Mouse (Mus musculus) adrenal gland, adult 18-20 months (tissue): ENCODE measurements around the gene Trpm2. TPM values are rescaled to one million over a fixed set of nuclear protein-coding genes. Genes with fewer than 3 reads are reported as not detected.
"Not testable (repeated sequence)": the region's sequence is repeated elsewhere in the genome, so short reads cannot be mapped to it uniquely, and the experiment has no call there.

Experiments
- DNase-seq, 2 experiments: peaks; one replicate each; pipeline ENCODE4 v3.0.0; 2021 to 2022; ENCODE audit warnings: low spot score in 2 of 2
- long read RNA-seq, 2 experiments: library from polyadenylated mRNA; stranded (forward); transcript quantifications; one replicate each; pipeline ENCODE4 v2.0.0; 2021
- total RNA-seq, 2 experiments: library from RNA; stranded (reverse); gene quantifications; 1 replicate in 1 of 2; 2 replicates in 1 of 2; pipeline ENCODE4 v1.2.3; 2021

Gene Trpm2
- total RNA-seq: 1 to 10 TPM; 5.2 to 5.9 TPM
- long read RNA-seq, experiment 1, full-length matches to known transcripts: 2 of 2 reads
- long read RNA-seq, experiment 1, partial matches to known transcripts: 0 of 2 reads
- long read RNA-seq, experiment 1, other reads (novel, unspliced or antisense): 0 of 2 reads
- long read RNA-seq, experiment 2, partial matches to known transcripts: 1 of 1 reads
- long read RNA-seq, experiment 2, other reads (novel, unspliced or antisense): 0 of 1 reads

DNA sequence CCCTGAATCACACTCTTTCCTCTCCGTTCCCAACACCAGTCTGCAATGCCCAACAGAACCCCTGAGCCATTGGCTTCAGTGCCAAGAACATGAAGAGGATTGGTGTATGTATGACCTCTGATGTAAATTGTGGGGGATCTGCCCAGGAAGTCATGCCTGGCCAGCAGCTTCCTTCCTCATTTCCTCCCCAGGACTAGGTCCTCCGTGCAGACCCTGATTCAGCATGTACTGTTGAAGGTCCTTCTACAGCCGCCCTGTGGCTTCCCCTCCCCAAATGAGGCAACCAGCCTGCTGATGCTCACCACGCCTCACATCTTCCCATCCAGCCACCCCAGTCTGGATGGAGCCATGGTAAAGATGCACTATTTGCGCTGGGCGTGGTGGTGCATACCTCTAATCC is at the start of gene Trpm2:
Gene Trpm2 (minus strand): TSS at position 83 of the 400 bp plus-strand sequence.
- DNase-seq: no peak

DNA sequence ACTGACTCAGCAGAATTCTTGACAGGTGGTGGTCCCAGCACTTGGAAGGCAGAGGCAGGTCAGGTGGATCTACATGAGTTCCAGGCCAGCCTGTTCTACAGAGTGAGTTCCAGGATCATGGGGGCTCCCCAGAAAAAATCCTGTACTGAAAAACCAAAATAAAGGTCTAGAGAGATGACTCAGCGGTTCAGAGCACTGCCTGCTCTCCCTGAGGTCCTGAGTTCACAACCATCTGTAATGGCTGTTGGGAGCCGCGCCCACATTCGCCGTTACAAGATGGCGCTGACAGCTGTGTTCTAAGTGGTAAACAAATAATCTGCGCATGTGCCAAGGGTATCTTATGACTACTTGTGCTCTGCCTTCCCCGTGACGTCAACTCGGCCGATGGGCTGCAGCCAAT is 49.6 kb upstream of the Trpm2 start:
- not testable (repeated sequence) for DNase-seq

DNA sequence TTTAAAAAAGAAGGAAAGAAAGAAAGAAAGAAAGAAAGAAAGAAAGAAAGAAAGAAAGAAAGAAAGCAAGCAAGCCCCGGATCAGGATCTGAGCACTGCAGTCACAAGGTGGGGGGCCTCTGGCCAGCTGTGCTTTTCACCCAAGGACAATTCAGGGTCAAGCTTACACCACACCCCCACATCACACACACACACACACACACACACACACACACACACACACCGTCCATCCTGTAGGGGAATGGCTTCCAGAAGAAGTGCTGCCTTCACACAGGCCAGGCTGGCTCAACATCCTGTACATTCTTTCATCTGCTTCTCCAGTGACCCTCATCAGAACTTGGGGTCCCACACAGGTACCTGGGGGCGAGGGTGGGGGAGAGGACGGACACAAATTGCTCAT is 48.9 kb upstream of the Trpm2 start:
- no peak for DNase-seq

DNA sequence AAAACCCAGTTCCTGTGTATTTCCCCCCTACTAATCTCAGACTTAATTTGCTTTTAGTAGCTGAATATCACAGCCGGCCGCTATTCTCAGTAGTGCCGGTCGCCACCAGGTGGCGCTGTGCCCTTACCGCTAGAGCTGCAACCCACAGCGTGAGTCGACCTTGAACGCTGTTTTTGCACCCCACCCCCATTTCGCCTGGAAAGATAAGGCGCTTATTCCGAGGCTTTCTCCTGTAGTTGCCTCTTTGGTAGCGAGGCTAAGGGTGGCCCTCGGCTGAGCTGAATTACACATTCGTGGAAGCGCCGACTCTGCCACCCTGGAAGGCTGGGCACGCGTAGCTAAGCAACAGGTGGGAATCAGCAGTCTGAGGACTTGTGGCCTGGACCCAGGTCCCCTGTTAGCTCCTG is 48.4 kb upstream of the Trpm2 start:
- DNase-seq: peak; percentile 76 to 78

DNA sequence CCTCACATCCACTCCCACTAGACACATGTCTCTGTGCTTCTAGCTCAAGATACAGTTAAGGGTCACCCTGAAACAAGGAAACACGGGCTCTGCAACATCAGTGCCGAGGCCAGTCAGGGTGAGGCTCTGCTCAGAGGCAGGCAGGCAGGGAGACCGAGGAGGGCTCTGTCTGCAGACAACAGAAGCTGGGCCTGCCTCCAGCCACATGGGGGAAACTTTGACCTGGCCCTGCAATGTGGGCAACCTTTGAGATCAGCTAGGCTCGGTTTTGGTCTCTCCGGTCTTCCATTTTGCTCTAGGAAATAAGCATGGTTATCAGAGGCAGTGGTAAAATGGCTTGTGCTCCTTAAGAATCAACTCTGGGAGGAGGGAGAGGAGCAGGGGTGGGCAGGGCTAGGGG is 46.0 kb upstream of the Trpm2 start:
- no peak for DNase-seq

DNA sequence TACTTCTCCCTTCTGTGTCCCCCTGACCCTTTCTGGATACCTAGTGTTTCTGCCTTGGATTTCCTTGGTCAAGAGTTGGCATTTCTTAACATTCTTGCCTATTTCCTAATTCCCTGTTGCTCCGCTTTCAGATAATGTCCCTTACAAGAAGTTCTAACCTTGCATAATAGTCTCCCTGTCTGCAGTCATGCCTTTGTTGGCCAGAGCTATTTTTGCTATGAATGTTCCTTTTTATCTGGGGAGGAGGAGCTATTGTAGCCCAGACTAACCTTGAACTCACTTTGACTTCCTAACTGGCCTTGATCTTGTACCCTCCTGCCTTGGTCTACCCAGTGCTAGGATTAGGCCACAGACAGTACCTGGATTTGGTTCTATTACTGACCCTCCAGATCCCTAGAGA is 45.1 kb upstream of the Trpm2 start:
- DNase-seq: no peak

DNA sequence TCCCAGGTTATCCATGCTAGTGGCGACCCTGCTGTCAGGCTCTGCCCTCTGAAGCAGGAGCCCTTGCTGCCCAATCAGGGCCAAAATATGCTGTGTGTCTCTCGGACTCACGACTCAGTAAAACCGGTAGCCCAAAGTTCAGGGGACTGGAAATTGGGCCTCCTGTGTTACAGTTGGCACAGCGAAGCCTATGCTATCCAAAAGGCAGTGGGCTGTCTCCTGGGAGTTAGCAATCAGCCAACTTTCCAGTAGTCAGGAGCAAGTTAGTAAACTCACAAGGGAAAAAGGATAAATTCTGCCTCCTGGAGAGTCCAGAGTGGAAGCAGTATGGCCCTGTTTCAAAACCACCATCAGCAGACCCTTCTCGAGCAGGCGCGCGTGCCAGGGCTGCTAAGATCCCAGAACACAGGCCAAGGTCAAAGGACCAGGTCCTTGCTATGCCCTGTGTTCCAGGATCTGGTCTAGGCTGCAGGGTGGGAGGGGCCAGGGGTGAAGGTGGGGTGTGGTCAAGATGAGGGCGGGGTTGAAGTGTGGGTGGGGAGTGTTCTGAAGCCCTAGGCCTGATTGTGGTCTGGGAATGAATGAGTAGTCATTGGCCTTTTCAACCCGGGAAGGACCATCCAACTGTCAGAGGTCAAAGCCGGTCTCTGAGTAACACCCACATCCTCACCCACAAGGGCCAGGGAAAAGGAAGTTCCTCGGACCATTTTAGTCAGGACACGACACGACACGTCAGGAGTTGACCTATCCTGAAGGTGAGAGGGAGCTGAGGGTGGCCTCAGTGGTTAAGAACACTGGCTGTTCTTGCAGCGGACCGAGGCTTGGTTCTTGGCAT is 42.5 kb upstream of the Trpm2 start:
- DNase-seq: no peak

DNA sequence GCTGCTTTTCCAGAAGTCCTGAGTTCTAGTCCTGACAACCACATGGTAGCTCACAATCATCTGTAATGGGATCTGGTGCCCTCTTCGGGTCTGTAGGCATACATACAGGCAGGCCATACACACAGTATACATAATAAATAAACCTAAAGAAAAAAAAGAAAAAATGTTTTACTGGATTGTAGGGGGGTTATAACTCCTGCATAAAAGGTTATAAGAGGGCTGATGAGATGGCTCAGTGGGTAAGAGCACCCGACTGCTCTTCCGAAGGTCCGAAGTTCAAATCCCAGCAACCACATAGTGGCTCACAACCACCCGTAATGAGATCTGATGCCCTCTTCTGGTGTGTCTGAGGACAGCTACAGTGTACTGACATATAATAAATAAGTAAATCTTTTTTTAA is 40.8 kb upstream of the Trpm2 start:
- not testable (repeated sequence) for DNase-seq

DNA sequence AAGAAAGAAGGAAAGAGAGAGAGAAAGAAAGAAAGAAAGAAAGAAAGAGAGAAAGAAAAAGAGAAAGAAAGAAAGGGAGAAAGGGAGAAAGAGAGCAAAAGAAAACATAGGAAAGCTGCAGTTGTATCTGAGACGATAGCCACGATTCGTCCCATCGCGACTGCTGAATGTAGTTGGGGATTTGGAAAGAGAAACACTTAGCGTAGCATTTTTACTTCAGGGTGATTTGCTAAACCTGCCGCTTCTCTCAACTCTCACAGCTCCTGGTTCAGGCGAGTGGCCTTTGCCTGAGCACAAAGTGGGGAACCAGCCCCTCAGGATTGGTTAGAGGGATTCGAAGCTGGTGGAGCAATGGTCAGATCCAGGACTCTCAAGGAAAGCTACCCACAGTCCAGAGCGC is 40.0 kb upstream of the Trpm2 start:
- no peak for DNase-seq

DNA sequence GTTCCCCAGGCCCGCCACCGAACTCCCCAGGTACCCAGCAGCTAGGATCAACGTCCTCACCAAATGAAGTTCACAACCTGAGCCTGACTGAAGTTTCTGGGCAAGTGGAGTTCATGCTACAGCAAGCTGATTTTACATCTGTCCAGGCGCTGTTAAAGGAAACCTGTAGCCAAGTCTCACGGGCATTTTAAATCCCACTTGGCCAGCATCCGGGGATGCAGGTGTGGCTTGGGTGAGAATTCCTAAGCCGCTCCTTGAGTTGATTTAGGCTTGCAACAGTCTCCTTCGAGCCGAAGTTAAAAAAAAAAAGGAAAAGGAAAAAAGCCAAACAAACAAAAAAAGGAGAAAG is 39.6 kb upstream of the Trpm2 start, which contains the start of gene Pfkl:
Gene Pfkl (minus strand): TSS at position 139 of the 349 bp plus-strand sequence.
- no peak for DNase-seq

DNA sequence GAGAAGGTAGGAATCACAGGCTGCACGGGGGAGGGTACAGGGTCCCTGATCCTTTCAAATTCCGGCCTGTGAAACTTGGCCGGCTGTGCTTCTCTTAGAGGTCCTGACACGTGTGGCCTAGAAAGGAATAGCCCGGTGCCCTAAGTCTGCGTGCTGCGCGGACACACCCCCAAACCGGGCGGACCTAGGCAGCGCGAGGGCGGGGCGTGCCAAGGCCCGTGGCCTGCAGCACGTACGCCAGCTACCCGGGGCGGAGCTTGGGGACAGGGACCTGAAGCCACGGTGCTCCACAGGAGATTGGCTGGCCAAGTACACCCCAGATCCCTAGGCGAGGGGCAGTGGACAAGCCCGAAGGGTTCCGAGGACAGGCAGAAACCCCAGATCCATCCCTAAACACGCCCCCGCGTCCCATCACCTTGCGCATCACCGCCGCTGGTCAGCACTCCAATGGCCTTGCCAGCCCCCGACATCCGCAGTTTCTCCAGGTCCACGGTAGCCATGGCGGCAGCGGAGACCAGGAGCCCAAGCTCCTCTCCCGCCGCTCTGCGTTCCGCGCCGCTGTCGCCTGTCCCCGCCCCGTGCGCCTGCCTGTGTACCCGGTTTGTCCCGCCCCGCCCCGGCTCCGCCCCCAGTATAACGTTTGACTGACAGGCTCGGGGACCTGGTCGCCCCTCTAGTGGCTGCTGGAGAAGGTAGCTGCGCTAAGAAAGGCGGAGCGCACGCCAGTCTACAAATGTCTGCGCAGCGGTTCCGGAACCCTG is 39.0 kb upstream of the Trpm2 start:
- peak; percentile 93 for DNase-seq

DNA sequence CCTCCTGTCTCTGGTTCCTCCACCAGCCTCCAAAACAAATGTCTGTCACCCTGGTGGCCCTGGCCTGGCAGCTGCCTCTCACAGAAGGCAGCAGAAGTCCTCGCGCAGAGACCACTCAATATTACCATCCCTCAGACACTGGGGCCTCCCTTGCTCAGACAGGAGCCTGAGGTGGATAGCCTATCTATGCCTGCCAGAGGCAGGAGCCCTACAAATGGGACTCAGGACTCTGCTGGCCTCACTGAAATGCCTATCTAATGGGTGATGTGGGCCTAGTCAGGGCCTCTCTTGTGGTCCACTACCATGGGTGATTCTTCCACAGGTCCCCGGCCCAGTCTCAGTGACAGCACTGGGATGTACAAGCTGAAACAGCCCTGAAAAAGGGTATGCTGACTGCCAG is 37.8 kb upstream of the Trpm2 start:
- no peak for DNase-seq

DNA sequence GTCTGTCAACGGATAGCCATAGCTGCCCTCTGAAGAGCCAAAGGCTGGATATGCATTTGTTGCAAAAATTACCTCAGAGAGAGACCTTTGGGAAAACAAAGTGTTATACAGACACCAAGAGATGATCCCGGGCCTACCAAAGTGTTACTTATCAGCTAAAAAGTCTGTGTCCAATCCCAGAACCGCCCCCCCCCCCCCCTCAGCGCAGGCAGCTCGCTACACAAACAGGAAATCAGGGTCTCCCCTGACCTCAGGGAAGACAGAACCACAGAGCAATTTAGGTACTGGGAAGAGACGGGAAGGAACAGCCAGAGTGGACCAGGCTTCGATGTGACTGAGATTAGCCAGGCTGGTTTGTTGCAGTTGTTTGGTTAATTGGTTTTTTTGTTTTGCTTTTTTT is 36.8 kb upstream of the Trpm2 start:
- no peak for DNase-seq

DNA sequence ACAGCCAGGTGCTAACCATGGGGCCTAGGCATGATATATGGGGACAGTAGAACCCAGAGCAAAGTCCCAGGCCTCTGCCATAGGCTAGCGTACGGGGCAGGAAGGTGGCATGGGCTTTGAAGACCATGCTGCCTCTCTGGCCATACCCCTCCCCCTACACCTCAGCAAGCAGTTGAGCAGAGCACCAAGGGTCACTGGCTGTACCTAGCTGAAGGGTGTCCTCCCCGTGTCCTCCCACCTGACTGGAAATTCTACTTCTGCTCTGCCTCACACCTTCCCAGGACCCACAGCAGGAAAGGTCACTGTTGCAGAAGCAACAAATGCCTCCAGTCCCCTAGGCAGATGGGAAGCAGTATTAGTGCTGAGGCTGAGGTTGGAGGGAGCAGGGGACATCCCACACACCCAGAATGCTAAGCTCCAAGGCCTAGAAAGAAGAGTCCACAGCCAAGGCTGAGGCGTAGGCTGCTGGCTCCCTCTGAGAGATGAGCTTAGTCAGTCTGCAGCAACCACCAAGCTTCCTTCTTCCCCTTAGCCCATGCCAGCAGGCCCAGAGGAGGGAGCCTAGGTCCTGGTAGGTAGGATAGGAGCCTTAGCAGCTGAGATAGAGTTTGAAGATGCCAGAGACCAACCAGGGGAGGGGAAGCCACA is 35.6 kb upstream of the Trpm2 start:
- DNase-seq: no peak

DNA sequence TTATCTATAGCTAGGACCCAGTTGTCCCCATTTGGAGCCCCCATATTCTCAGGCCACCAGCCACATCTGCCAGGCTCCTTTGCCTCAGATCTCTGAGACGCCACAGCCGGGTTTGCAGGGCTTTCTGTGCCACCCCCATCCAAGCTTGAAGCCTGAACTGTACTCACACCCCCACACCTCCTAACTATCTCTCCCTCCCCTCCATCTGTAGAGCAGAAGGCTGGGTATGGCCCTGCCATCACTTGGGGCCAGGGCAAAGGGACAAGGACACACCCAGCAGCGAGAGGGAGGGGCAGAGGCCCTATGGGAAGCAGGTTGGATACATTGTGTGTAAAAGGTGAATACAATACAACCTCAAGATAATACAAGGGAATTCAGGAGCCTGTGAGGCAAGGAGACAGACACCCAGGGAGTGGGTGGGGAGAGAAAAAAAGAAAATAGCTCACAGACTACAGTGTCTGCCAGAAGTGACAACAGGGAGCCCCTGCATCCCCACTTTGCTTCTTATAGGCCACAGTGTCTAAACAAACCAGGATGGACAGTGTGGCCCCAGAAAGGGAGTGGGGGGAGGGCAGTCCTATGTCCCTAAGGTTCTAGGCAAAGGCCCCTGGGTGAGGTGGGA is 34.2 kb upstream of the Trpm2 start:
- no peak for DNase-seq

DNA sequence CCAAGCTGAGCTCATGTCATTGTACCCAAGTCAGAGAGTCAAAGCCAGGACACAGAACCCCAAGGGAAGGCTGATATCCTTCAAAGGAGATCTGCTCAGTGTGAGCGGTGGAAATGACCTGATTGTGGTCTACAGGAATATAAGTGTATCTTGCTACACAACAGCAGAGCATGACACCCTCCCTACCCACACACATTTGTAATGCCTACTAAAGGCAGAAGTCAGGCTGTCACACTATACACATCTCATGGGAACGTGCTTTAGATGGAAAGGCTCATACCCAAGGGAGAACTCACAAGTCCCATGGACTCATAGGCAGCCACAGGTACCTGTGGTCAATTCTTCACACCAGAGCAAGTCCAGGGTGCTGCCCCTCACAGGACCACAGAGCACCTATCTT is 32.0 kb upstream of the Trpm2 start:
- no peak for DNase-seq

DNA sequence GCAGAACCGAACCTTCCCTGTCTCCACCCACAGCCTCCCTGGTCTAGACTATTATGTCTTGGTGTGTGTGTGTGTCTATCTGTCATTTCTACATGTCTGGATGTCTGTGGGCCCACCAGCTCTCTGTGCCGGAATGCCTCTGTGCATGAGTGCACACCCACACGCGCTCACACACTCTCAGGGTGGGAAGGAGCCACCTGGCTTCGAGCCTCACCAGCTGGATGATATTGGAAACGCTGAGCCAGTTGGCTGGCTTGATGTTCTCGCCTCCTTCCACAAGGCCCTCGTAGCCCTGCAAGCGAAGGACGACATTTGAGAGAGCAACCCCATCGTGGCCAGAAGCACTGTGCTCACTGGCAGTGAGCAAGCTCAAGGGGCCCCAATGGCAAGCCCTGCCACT is 31.4 kb upstream of the Trpm2 start:
- no peak for DNase-seq

DNA sequence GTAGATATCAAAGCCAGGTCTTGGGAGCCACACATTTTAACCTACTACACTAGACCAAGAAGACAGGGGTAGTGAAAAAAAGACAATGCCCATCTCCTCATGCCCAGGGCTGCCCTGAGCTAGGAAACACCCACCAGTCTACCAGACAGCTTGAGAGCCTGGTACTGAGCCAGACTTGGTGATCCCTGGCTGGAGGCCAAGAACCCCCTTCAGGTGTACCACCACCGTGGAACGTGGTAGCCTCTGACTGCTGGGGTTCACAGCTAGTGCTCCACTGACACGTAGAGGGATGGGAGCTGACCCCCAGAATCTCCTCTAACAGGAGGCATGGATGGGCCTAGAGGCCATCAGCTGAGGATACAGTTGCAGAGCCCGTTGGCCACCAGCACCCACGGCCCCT is 29.8 kb upstream of the Trpm2 start:
- no peak for DNase-seq

DNA sequence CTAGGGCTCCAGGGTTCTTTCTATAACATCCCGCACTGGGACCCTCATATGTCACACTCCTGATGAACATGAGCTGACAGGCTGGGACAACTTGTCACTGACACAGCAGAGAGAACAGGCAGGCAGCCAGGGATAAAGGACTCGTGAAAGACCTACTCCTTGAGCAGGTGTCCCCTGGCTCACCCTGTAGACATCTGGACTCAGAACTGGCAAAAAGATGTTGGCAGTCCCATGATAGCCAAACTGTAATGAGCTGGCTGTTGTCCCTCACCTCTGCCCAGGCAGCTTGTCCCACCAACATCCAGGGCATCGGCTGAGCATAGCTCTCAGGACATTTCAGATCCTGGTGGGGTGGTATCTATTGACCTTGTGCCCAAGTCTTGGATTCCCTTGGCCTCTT is 25.3 kb upstream of the Trpm2 start:
- DNase-seq: no peak

DNA sequence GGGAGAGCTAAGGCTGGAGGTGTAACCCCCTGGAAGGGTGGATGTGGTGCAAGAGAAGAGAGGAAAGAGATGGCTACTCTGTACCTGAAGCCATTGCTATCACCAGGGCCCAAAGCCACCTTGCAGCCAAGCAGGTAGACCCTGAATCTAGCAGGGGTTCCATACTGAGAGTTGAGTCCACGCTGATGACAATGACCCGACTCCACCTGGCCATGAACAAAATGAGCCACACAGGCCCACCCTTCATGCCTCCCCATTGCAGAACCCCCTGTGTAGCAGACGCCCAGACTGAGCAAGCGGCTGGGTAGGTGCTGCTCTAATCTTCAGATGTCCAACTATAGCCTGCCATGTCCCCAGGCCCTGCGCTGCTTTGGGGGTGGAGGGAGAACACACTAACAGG is 15.4 kb upstream of the Trpm2 start:
- no peak for DNase-seq

DNA sequence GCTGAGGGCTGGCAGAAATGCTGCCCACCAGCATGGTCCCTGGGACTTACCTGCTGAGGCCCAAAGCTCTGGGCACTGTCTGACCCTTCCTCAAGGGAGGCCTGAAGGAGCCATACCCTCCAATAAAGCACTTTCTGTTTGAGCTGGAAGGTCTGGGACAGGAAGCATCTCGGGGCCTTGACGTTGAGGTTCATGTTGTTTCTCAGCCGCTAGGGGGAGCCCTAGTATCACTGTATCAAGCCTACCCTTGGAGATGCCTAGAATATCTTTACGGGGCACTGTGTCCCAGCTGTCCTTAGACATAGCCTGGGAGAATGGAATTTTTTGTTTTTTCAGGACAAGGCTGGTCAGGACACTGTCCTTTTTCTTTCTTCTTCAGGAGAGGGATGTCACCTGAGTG is 14.3 kb upstream of the Trpm2 start:
- DNase-seq: peak; percentile 73 to 75
